Mouse (Mus musculus): ENCODE measurements at regions not wholly inside any gene's neighbourhood (a gene's known extent, or its start where the extent isn't known, plus 50 kb on each side); places are given as distances from the start of the nearest gene placed in this dataset.
A peak's percentile ranks its signal among the peaks of the same experiment; 100 is the strongest.
"Not testable (repeated sequence)": the region's sequence is repeated elsewhere in the genome, so short reads cannot be mapped to it uniquely, and the experiment has no call there.

DNA sequence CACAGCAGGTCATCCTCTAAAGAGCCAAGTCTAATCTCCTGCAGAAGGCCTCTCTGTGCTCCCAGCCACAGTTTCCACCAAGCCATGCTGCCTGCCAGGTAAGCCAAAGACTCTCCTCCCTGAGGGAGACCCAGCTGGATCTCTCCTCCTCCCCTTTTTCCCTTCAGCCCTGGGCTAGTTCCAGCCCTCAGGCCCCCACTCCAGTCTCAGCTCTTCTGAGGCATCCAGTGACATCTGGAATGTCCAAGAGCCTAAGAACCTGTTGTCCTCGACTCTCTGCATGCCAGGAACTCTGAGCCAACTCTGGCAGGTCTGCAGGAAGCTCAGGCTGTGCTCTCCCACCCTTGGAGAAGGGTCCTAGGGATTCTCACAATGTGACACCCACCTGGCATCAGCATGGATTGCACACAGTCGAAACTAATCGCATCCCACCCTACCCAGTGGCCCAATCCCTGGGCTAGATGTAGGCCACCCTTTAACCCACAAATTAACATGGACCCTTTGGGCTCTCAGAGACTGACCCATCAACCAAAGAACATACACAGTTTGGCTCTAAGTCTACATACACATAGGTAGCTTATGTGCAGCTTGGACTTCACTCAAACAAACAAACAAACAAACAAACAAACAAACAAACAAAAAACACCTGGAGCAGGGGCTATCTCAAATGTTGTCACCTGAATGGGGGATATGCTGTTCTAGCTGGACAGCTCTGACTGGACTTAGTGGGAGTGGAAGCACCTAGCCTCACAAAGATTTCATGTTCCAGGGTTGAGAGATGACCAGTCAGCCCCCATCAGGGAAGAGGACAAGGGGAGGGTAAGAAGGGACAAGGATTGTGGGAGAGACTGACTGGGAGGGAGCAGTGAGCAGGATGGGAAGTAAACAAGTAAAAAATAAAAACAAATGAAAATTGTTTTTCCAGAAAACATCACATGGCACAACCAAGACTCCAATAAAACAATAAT is 57.9 kb upstream of the Zfp709 start:
- not testable (repeated sequence) for DNase-seq

DNA sequence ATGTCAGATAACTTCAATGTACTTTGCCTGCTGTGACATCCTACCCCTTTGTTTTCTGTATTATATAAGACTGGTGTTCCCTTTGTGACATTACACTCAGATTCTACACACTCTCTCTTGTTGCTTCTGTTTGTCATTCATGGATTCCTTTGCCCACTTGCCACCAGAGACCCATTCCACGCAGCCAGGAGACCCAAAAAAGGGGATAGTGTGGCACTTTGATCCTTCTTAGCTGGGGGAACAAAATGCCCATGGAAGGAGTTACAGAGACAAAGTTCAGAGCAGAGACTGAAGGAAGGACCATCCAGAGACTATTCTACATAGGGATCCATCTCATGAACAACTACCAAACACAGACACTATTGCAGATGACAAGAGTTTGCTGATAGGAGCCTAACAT is 59.1 kb upstream of the Zfp709 start:
- not testable (repeated sequence) for DNase-seq

DNA sequence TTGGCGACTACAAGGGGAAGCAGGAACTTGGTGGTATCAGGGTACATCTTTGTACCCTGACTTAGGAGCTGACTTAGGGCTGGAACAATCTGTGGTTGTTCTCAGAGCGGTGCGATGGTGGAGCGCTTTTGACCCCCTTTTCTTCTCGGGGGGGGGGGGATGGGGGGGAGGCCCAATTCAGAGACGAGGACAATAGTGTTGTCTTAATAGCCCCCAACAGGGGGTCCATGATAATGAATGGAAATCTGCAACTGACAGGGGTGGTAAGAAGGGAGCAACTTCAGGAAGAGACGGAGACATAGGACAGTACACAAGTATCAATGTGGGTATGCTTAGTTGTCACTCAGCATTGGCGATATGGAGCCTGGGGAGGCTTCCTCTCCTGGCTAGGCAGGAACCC is 61.9 kb upstream of the Zfp709 start:
- DNase-seq = not testable (repeated sequence)

DNA sequence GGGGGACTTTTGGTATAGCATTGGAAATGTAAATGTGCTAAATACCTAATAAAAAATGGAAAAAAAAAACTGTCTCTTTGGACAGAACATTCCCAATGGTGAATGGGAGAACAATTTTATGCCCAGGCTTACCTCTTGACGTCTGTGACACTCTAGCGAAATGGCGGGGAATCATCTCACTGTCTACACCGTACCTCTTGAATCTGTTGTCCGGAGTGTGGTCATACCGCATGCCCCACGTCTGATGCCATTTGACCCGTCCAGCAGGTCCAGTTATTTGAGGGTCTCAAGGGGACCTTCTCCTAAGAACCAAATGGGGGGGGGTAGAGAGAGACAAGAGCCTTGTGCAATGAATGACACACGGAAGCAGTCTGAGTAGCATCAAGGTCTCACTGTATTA is 62.4 kb upstream of the Zfp709 start:
- not testable (repeated sequence) for DNase-seq

DNA sequence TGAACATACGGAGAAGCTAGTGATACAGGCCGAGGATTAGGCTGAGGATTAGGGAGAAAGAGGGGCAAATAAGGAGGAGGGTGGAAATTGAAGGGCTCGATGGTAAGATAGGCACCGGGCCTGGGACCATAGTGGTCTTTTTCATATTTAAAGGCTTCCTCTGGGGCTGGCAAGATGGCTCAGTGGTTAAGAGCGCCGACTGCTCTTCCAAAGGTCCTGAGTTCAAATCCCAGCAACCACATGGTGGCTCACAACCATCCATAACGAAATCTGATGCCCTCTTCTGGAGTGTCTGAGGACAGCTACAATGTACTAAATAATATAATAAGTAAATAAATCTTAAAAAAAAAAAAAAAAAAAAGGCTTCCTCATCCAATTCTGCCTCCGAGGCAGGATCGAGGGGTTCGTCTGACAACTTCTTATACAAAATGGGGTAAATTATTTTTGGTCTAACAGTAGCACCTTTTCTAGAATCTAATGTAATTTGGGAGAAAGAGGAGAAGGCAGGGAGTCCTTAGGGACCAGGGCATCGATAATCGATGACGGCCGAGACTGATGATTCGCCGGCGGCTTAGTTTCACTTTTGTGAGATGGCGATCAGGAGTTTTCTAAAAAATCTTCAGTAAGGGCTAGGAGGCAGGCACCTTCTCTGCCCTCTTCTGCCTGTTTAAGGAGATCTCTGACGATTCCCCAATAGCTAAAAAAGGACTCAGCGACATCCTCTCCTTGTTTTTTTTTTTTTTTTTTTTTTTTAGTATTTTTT is 65.4 kb upstream of the Zfp709 start:
- DNase-seq = not testable (repeated sequence)

DNA sequence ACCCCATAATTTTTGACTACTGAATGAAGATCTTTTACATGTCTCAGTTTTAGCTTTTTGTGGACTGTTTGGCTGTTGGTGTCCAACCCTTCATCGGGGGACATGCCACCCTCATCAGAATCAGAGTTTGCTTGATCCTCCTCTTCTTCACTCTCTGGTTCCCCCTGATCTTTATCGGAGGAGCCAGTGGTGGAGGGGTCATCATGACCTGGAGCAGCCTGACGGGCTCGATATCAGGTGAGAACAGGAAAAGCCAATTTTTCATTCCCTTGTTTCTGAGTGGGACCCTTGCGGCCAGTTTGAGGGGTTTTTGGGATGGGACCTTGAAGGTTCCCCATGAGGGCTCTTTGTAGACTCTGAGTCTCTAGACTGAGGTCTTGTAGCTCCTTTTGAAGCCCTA is 66.0 kb upstream of the Zfp709 start:
- DNase-seq = not testable (repeated sequence)

DNA sequence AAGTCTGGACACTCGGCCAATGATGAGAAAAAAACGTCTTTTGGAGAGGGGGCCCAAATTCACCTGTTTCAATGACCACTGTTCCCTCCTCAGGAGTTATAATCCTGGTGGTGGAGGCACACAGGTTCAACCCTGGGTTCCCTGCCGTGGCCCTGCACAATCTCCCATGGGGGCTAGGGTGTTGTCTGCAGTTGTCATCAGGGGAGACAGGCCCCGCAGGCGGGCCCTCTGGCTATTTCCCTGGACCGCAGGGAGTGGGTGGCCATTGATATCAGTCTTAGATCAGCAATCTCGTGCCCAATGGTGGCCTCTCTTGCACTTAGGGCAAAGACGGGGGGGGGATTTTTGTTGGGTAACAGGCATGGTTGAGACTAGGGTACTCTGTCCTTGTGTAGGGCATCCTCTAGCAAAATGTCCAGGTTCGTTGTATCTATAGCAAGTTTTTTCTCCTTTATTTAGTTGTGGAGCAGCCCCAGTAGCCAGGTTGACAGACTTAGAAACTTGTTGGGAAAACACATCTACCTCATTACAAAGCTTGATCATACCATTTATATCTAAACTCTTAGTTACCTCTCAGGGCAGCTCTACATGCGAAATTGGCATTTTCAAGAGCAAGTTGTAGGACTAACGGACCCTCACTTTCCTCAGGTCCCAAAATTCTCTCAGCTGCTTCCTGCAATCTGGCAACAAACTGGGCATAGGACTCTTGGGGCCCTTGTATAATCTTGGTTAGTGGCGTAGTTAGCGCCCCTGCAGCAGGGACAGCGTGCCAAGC is 66.9 kb upstream of the Zfp709 start:
- DNase-seq = not testable (repeated sequence)

DNA sequence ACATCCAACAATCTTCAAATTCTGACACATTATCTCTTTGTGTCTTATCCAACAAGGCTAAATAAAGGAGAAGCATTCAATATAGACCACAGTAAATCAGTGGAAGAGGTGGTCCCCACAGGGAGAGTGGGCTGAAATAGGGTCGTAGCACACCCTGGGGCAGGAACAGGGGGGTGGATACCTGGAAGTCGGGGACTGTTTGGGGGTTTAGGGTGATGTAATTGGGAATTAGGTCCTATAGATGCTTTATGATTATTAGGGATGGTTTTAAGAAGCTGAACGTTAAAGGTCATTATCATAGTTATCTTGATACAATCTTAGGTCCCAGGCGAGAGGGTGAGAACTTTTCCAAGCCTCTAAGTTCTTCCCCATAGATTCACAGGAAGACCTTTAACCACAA is 67.9 kb upstream of the Zfp709 start:
- peak in 1 of 2 experiments; percentile 3 for DNase-seq

DNA sequence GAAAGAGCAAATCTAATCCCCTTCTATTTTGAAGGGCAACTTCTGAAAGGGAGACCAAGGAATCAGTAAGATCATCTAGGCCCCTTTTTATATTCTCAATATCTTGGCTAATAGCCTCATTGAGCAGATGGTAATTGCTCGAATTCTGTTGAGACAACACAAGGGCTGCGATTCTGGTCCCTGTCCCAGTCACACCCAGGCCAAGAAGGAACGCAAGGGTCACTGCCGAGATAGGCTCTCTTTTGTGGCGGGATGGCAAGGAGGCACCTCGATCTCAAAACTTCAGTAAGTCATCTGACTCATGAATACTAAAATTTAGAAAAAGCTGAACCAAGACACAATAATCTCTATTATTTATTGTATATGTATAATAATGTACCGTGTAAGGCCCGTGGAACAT is 68.6 kb upstream of the Zfp709 start:
- DNase-seq = peak in 1 of 2 experiments; percentile 6

DNA sequence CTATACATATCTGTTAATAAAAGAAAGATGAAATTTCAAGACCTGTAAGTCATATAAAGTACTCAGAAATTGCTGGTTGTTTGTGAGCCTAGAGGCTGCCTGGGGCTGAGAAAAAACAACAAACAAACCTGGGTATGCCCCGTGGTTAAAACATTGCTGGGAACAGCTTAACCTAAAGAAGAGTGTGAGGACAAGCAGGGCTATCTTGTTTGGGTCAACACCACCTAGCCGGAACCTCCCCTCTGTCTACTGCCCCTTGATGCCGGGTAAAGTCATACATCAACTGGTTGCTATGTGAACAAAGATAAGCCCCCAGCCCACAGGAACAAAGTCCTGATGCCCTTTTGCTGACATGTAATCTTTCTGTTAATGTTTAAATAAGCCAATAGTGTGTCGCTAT is 74.0 kb upstream of the Zfp709 start:
- DNase-seq = not testable (repeated sequence)

DNA sequence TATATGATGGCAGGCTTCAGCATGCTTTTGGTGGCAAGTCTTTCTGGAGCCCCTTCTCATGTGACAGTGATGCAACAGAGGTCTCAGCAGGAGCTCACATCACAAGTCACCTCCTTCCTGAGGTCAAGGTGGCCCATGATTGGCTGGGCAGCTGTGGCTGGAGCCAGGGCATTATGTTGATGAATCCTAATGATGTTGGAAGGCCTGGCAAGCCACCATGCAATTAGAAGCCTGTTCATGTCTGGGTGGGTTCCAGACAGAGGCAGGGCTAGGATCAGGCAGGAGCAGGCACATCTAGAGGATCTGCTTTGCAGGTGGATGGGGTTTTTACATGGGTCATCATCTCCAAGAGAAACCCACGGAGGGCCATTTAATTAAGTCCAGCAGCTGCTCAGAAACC is 77.2 kb upstream of the Zfp709 start:
- DNase-seq = not testable (repeated sequence)

DNA sequence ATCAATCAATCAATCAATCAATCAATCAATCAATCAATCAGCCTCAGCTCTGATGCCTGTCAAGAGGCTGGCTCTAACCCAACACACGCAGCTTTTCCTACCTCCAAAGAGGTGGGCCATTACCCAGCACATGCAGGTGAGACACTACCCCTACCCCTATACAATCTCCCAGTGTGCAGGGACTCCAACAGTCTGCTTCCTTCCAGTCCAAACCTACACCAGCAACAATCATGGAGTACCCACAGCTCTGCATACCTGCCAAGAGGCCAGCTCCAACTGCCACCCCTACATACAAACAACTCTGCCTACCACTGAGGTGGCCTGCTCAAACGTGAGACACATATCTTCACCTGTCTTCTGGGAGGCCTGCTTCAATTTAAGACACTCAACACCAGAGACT is 76.7 kb upstream of the Fcho1 start:
- not testable (repeated sequence) for DNase-seq

DNA sequence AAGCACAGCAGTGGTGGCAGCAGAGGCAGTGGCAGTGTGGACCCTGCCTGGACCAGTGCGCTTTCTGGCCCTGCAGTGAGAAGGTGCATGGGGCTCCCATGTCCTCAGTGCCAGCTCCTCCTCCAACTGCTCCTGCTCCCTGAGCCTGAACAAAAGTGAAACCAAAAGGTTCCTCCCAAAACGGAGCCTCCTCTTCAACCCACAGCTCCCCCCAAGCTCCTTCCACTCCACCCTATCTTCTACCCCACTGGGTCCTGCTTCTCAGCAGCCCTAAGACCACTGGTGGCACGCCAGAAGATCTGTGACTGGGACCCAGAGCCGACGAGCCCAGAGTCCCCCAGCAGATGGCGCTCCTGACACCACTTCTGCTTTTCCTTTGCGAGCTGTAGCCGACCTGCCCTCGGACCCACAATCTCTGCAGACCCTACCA is 63.5 kb upstream of the Fcho1 start:
- not testable (repeated sequence) for DNase-seq

DNA sequence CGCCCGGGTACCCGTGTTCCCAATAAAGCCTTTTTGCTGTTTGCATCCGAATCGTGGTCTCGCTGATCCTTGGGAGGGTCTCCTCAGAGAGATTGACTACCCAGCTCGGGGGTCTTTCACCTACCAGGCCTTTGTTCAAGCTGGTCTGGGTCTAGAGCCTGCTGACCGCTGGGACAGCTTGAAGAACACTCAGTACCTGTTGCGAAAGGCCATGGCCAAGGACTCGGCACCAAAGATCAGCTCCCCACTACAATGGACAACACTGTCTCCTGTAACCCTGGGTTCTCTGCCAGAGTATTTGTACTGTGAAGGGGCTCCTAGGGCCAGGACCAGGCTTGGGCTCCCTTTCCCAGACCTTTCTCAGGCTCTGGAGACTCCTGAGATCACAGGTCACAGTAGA is 55.1 kb upstream of the Fcho1 start:
- not testable (repeated sequence) for DNase-seq

DNA sequence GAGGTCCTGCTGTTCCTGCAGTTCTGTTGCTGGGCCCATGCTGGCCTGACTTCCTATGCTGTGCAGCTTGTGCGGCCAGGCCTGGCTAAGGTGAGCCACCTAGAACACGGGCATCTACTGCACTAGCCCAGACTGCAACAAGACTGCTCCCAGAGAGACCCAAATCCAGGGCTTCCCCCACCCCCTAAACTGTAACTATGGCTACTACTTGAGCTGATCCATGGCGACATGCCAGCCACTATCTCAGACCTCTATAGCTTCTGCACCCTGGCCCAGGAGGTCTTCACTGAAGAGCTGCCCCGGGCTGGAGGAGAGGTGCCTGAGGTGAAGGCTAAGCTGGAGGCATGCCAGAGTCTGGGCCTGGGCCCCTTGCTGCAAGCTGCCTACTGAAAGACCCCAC is 54.3 kb upstream of the Fcho1 start:
- not testable (repeated sequence) for DNase-seq

DNA sequence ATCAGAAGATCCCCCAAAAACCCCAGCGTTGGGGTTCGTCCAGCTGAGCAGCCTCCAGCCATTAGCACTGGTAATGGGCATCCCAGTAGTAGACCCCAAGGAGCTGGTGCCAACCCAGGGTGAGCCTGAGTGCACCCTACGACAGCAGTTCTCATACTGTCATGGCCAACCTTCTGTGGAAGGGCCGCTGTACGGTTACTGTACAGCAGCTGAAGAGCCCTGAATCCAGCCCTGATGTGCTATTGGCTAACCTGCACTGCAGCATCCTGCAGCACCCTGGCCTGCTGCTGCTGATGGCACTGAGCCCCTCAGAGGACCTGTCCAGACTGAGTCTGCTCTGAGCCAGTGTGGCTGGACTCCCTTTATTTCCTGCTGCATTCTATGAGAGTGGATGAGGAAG is 53.9 kb upstream of the Fcho1 start:
- not testable (repeated sequence) for DNase-seq

DNA sequence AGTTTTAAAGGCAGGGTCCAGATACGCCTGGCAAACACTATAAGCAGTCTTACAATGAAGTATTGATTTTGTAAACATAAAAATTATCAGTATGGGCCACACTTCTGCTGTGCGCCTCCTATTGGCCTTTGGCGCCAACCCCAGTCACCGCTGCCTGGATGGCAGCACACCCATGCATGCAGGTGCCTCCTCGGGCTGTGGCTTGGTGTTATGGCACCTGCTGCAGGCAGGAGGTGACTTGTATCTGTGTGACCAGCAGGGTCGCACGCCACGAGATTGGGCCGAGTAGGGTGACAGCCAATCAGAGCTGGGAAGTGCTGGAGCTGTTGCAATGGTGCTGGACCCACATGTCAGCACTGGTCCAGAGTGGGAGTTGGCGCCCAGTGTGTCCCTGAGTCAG is 53.4 kb upstream of the Fcho1 start:
- DNase-seq = no peak
